Mouse (Mus musculus) testis, adult 2 months (tissue): ENCODE results near the gene Zbtb8a. TPM values are rescaled to one million over a fixed set of nuclear protein-coding genes. Genes with fewer than 3 reads are reported as not detected.

Experiments used
- H3K27ac ChIP-seq: fragments of 200-500 bp; 2 replicates; pipeline ENCODE4 v1.5.1; 2012; ENCODE audit warnings: low read depth, low read length; ENCODE audit not compliant: control insufficient read depth, insufficient read depth
- H3K27me3 ChIP-seq: fragments of 200-500 bp; 2 replicates; pipeline ENCODE4 v1.6.1; 2012; ENCODE audit warnings: mild to moderate bottlenecking, low read length, moderate library complexity; ENCODE audit not compliant: control insufficient read depth, insufficient read depth
- H3K36me3 ChIP-seq: fragments of 200-500 bp; 2 replicates; pipeline ENCODE4 v1.6.1; 2012; ENCODE audit warnings: mild to moderate bottlenecking, low read length; ENCODE audit not compliant: control insufficient read depth, insufficient read depth
- H3K4me1 ChIP-seq: fragments of 200-500 bp; 2 replicates; pipeline ENCODE4 v1.6.1; 2012; ENCODE audit warnings: low read length; ENCODE audit not compliant: control insufficient read depth, insufficient read depth
- H3K4me3 ChIP-seq: fragments of 200-500 bp; 2 replicates; pipeline ENCODE4 v1.5.1; 2012; ENCODE audit warnings: low read depth, mild to moderate bottlenecking, low read length, moderate library complexity, mixed read lengths; ENCODE audit not compliant: control insufficient read depth
- CTCF ChIP-seq: fragments of 200-500 bp; IDR thresholded peaks from 2 replicates; pipeline ENCODE4 v1.5.1; 2012; ENCODE audit warnings: low read depth, mild to moderate bottlenecking, inconsistent platforms, low read length, moderate library complexity; ENCODE audit not compliant: control insufficient read depth, insufficient read depth, insufficient replicate concordance
- POLR2A ChIP-seq: fragments of 200-500 bp; IDR thresholded peaks from 2 replicates; pipeline ENCODE4 v1.6.1; 2012; ENCODE audit warnings: low read depth, mild to moderate bottlenecking, inconsistent platforms, low read length, moderate library complexity; ENCODE audit not compliant: control insufficient read depth
- polyA plus RNA-seq: library from polyadenylated mRNA; depleted of rRNA; stranded (reverse); fragments of >200 nt; gene quantifications from 2 replicates; pipeline ENCODE4 v1.2.3, GENCODE M21; 2012

The Zbtb8a gene
- polyA plus RNA-seq, 1 experiment = 5.6 TPM

DNA sequence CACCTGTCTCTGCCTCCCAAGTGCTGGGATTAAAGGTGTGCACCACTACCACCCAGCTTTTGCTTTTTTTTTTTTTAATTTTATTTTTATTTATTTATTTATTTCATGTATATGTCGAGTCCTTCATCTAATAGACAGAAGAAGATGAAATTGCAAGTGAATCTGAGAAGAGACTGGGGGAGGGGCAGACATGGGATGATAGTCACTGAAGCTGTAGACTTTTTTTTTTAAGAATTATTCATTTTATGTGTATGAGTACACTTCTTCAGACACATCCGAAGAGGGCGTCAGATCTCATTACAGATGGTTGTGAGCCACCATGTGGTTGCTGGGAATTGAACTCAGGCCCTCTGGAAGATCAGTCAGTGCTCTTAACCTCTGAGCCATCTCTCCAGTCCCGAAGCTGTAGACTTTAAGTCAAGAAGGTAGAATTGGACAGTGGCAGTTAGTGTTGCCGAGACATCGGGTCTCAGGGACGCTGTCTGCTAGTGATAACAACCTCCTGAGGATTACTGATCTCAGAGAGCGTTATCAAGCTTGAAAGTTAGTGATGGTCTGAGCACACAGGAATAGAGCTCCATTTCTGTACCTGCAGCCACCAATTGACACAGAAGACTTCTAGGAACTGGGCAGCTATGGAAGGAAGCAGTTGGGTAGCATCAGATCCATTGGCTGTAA is 8.5 kb upstream of the Zbtb8a start:
- H3K27ac ChIP-seq = no peak overlapping the region
- H3K36me3 ChIP-seq = no peaks in the 10 kb centered on the region
- TF ChIP-seq POLR2A (no peak), CTCF (no peak)
- peaks cover 11% of the 10 kb centered on the region for H3K4me1 ChIP-seq
- H3K27me3 ChIP-seq = no peaks in the 10 kb centered on the region
- H3K4me3 ChIP-seq = no peak overlapping the region

DNA sequence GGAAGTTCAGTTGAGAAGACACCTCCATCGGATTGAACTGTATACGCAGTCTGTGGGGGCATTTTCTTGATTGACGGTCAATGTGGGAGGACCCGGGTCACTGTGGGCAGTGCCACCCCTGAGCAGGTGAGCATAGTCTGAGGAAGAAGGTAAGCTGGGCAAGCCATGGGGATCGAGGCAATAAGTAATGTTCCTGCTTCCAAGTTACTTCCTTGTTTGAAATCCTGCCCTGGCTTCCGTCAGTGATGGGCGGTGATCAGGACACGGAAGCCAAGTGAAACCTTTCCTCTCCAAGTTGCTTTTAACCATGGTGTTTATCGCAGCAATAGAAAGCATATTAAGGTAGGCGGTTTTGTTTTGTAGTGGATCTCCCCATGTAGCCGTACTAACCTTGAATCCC is 7.8 kb upstream of the Zbtb8a start:
- Histone ChIP-seq H3K4me3 (no peak overlapping the region), H3K27ac (no peak overlapping the region), H3K4me1 (peaks cover 17% of the 10 kb centered on the region), H3K36me3 (no peaks in the 10 kb centered on the region), H3K27me3 (no peaks in the 10 kb centered on the region)
- TF ChIP-seq POLR2A = no peak
- no peak for TF ChIP-seq CTCF

DNA sequence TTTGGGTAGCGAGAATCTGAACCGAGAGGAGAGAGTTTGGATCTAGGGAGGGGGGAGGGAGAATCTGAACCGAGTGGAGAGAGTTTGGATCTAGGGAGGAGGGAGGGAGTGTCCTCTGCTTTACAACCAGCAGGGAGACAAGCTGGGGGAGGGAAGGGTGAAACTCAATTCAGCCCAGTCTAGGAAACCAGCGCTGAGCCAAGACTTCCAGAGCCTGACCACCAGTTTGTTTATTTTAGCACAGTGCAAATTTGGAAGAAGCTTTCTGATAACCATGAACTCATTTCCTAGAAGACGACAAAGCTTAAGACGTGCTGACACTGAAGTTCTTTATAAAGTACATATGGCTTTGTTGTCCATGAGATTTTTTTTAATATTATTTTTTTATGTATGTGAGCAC is 6.5 kb upstream of the Zbtb8a start:
- Histone ChIP-seq H3K4me3 (peak overlapping the region; percentile 53), H3K27me3 (no peaks in the 10 kb centered on the region), H3K36me3 (no peaks in the 10 kb centered on the region), H3K27ac (no peak overlapping the region), H3K4me1 (peaks cover 17% of the 10 kb centered on the region)
- TF ChIP-seq POLR2A (no peak), CTCF (no peak)

DNA sequence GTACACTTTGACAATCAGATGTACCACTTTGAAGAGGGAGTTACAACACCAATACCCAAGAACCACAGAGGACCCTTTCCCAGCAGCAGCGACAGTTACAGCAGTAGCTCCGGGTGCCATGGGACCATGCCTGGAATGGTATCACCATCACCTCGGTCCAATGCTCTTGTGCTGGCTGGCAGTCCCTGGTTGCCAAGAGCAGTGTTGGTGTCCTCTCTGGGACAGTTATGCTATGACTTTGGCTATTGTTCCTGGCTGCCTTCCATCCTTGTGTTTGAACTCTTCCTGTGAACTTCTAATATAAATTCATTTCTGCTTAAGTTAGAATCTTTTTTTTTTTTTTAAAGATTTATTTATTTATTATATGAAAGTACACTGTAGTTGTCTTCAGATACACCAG is 5.7 kb upstream of the Zbtb8a start:
- Histone ChIP-seq H3K27ac (no peak overlapping the region), H3K36me3 (no peaks in the 10 kb centered on the region)

DNA sequence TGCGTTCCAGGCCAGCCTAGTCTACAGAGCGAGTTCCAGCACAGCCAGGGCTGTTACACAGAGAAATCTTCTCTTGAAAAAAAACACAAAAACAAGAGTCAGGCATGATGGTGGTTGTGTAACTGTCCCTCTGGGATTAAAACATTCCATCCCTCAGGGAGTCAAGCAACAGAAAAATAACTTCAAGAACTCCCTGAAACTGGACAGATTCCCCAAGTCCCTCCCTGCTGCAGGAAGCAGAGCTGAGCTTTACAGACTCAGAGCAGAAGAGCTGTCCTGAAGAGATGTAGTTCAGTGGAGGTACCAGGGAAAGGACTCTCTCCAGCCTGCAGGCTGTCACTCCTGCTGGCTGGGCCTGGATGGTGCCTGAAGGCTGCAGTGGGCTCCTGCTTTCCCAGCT is 4.6 kb upstream of the Zbtb8a start:
- H3K27ac ChIP-seq = peak overlapping the region; percentile 51

More for the DNA sequence above, 5.7 kb upstream of the Zbtb8a start:
- H3K4me3 ChIP-seq = peak overlapping the region; percentile 63
- peaks cover 17% of the 10 kb centered on the region for H3K4me1 ChIP-seq
- TF ChIP-seq CTCF (no peak), POLR2A (no peak)
- H3K27me3 ChIP-seq = no peaks in the 10 kb centered on the region

DNA sequence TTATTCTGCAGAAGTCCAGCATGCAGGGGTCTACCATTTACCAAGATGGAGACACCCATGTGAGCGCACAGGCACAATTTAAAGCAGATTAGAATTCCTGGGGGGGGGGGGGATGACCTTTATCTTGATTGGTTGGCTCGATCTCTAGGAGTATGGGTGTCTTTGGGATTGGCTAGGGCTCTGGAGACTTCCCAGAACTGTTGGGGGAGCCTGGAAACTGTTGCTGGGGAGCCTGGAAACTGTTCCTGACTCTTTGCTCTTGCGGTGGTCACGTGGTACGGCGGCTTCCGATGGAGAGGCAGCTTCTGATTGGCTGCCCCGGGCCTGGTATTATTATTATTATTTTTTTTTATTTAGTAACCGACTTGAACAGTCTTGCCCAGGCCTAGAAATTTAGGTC is 4.1 kb upstream of the Zbtb8a start:
- TF ChIP-seq POLR2A (no peak), CTCF (no peak)
- H3K4me3 ChIP-seq = peak overlapping the region; percentile 74
- no peaks in the 10 kb centered on the region for H3K36me3 ChIP-seq
- H3K27ac ChIP-seq = peak overlapping the region; percentile 51
- no peaks in the 10 kb centered on the region for H3K27me3 ChIP-seq
- peaks cover 20% of the 10 kb centered on the region for H3K4me1 ChIP-seq

More for the DNA sequence above, 4.6 kb upstream of the Zbtb8a start:
- H3K27me3 ChIP-seq = no peaks in the 10 kb centered on the region
- no peak for TF ChIP-seq POLR2A
- TF ChIP-seq CTCF = no peak
- H3K36me3 ChIP-seq = no peaks in the 10 kb centered on the region
- H3K4me3 ChIP-seq = peak overlapping the region; percentile 74
- H3K4me1 ChIP-seq = peaks cover 20% of the 10 kb centered on the region

DNA sequence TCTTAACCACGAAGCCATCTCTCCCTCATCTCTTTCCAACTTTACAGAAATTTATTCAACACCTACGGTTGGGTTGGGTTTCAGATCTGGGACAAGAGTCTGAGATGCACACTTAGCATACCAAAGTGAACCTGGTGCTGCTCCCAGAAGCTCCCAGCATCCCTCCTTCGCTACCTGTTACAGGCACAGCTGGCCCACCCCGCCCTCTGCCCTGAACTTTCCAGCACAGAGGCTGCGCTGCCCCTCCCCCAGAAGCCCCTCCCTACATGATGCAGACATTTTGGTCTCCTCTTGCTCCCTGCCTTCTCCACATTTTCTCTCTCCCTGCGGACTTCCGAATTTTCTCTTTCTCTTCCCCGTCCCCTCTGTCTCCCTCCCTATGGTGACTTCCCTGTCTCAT is 3.2 kb upstream of the Zbtb8a start:
- Histone ChIP-seq H3K36me3 (no peaks in the 10 kb centered on the region), H3K4me3 (no peak overlapping the region), H3K4me1 (peaks cover 20% of the 10 kb centered on the region), H3K27ac (no peak overlapping the region), H3K27me3 (no peaks in the 10 kb centered on the region)
- TF ChIP-seq POLR2A = no peak
- no peak for TF ChIP-seq CTCF

DNA sequence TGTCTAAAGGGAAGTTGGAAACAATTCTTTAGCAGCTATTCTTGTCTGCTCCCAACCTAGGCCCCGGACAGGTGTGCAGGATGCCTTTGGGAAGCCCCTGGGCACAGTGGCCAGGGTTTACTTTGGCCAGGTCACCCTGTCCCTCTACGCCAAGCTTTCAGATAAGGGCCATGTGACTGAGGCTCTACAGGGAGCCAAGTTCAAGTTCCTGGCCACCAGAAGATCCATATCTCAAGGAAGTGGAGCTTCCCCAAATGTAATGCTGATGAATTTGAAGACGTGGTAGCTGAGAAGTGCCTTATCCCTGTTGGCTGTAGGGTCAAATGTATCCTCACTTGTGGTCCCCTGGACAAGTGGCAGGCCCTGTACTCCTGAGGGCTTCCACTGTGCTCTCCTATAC is 1.9 kb upstream of the Zbtb8a start:
- Histone ChIP-seq H3K36me3 (no peaks in the 10 kb centered on the region), H3K27me3 (no peaks in the 10 kb centered on the region), H3K4me1 (peaks cover 20% of the 10 kb centered on the region), H3K27ac (no peak overlapping the region), H3K4me3 (no peak overlapping the region)
- TF ChIP-seq CTCF (no peak), POLR2A (no peak)
